Mouse (Mus musculus): ENCODE data around the gene Plvap. TPM values are rescaled to one million over a fixed set of nuclear protein-coding genes. Genes with fewer than 3 reads are reported as not detected.
"Not testable (repeated sequence)": the region's sequence is repeated elsewhere in the genome, so short reads cannot be mapped to it uniquely, and the experiment has no call there.

Gene Plvap
- total and polyA plus RNA-seq, 2 experiments from 2014 or later = 8.0 to 15.3 TPM

DNA sequence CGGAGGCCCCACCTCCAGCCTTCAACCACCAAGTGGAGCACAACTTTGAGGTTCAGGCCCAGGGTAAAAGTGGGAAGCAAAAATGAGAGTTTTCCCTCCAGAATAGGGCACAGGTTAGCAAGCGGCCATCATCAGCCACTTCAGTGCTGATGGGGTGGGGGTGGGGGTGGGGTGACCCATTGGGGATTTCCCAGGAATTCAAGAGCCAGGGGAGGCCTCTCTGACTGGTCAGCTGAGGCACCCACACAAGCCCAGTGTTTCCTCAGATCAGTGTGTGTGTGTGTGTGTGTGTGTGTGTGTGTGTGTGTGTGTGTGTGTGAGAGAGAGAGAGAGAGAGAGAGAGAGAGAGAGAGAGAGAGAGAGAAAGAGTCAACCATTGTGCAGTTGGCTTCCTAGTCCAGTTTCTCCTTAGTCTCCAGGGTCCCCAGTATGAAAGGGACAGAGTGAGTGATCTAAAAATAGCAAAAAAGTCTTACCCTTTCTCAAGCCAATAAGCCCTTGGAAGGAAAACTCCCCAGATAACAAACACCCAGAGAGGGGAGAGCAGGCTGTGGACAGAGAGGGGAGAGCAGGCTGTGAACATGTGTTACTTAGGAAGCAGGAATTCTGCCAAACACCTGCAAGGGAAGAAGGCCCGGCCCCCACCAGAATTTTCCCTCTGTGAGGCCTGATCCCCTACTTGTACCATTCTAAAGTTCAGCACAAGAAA is 15.8 kb upstream of the Plvap start:
- ATAC-seq (no peak), DNase-seq (ENCODE audit: low spot score) (no peak)
- no peaks in the 10 kb centered on the region for H3K9me3 ChIP-seq (ENCODE audit: low read length)
- WGBS = 56% methylated on average over 3 of the region's 3 CpGs
- H3K4me2 ChIP-seq (ENCODE audit: low read depth, low read length) = no peak overlapping the region
- H3K9ac ChIP-seq (replicated peaks; ENCODE audit: low read length) = no peak overlapping the region
- H3K36me3 ChIP-seq (ENCODE audit: insufficient read depth, low read length) = no peaks in the 10 kb centered on the region
- peaks cover 22% of the 10 kb centered on the region for H3K27me3 ChIP-seq (ENCODE audit: insufficient read depth, low read length)
- no peaks in the 10 kb centered on the region for H3K4me1 ChIP-seq (ENCODE audit: insufficient read depth, low read length)
- TF ChIP-seq CTCF (IDR thresholded peaks at IDR 0.05; ENCODE audit: low read depth) = no peak
- peak overlapping the region; percentile 32; the same call in 1 of the 2 replicates for H3K27ac ChIP-seq
- no peak overlapping the region for H3K4me3 ChIP-seq (ENCODE audit: low read length)

DNA sequence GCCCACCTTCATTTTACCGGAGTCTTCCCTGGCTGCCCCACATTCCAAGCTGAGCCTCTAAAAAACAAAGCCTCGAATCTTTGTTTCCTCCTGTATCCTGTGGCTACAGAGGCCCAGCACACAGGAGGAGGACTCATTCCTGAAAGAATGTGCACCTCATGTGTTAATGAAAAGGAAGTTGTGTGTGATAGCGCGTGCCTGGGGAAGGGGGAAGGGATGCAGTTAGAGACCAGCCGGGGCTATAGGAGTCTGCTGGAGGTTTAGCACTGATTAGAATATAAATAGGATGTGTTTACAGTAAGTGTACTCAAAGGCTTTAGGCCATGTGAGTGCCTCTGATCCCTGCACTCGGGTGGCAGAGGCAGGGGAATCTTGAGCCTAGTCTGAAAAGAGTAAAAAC is 14.7 kb upstream of the Plvap start:
- DNase-seq (ENCODE audit: low spot score) (no peak), ATAC-seq (no peak)
- Histone ChIP-seq H3K36me3 (ENCODE audit: insufficient read depth, low read length) (no peaks in the 10 kb centered on the region), H3K4me3 (ENCODE audit: low read length) (no peak overlapping the region), H3K27ac (no peak overlapping the region), H3K27me3 (ENCODE audit: insufficient read depth, low read length) (peaks cover 22% of the 10 kb centered on the region), H3K4me1 (ENCODE audit: insufficient read depth, low read length) (no peaks in the 10 kb centered on the region), H3K9ac (replicated peaks; ENCODE audit: low read length) (no peak overlapping the region), H3K9me3 (ENCODE audit: low read length) (no peaks in the 10 kb centered on the region), H3K4me2 (ENCODE audit: low read depth, low read length) (no peak overlapping the region)
- no peak for TF ChIP-seq CTCF (IDR thresholded peaks at IDR 0.05; ENCODE audit: low read depth)
- 17% methylated on average over 6 of the region's 6 CpGs for WGBS

DNA sequence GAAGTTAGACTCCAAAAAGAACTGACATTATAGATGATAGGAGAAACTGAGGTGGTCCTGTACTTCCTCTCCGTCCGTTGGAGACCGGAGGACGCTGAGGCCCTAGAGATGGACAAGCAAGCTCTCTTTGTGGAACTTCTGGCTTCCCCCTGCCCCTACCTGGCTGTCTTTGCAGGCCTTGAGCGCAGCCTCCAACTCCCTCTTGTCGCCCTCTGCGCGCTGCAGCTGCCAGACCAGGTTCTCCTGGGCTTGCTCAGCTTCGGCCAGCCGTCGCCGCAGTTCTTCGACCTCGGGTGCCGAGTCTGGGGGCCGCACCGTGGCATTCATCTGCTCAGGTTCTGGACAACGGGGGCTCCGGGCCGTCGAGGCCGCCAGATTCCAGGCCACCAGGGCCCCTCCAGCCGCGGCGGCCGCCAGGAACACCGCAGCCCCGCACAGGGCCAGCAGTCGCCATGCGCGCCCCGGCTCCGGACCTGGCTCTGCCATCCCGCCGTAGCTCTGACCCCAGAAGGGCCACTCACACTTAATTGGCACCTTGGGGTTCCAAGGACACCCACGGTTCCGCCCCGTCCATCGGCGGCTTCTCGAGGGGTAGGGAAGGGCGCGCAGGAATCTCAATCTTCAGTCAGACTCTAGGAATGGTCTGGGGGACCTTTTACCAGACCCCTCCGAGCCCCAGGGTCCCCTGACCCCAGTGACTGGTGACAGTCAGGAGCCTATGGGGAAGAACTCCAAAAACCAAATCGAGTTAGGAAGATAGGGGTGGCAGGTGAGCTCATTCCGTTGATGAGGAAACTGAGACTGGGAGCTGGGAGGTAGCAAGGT is 13.9 kb upstream of the Plvap start, which contains the start of gene Ccdc194:
TSS of gene Ccdc194 (minus strand) at position 486 of the 825 bp plus-strand sequence.
- Histone ChIP-seq H3K4me1 (ENCODE audit: insufficient read depth, low read length) (no peaks in the 10 kb centered on the region), H3K9me3 (ENCODE audit: low read length) (no peaks in the 10 kb centered on the region), H3K27me3 (ENCODE audit: insufficient read depth, low read length) (peaks cover 22% of the 10 kb centered on the region), H3K9ac (replicated peaks; ENCODE audit: low read length) (no peak within 1 kb of the TSS), H3K4me3 (ENCODE audit: low read length) (no peak within 1 kb of the TSS), H3K36me3 (ENCODE audit: insufficient read depth, low read length) (no peaks in the 10 kb centered on the region), H3K27ac (no peak within 1 kb of the TSS), H3K4me2 (ENCODE audit: low read depth, low read length) (no peak within 1 kb of the TSS)
- no peak for TF ChIP-seq CTCF (IDR thresholded peaks at IDR 0.05; ENCODE audit: low read depth)
- DNase-seq (ENCODE audit: low spot score) = no peak
- ATAC-seq = no peak
- 9% methylated on average over 46 of the region's 46 CpGs for WGBS

DNA sequence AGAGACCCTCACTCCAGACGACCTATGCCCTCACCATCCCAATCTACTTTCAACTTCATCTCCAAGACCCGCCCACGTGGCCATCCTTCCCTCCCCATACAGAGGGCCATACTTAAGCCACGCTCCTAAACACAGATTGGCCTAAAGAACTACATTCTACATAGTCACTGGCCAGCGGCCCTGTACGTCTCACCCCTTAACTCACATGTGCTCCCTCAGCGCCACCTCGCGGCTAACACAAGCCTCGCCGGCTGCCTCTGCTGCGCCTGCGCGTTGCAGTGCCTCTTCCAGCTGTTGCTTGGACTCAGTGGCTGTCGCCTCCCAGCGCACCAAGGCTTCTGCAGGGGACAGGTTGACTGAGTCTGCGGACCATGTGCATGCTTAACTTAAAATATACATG is 10.1 kb upstream of the Plvap start:
- Histone ChIP-seq H3K9me3 (ENCODE audit: low read length) (no peaks in the 10 kb centered on the region), H3K36me3 (ENCODE audit: insufficient read depth, low read length) (no peaks in the 10 kb centered on the region), H3K4me1 (ENCODE audit: insufficient read depth, low read length) (no peaks in the 10 kb centered on the region), H3K9ac (replicated peaks; ENCODE audit: low read length) (no peak overlapping the region), H3K4me3 (ENCODE audit: low read length) (no peak overlapping the region), H3K27me3 (ENCODE audit: insufficient read depth, low read length) (peaks cover 17% of the 10 kb centered on the region), H3K4me2 (ENCODE audit: low read depth, low read length) (no peak overlapping the region), H3K27ac (no peak overlapping the region)
- ATAC-seq = peak; percentile 95
- WGBS = 5% methylated on average over 17 of the region's 17 CpGs
- DNase-seq (ENCODE audit: low spot score) = peak; percentile 94
- peak; percentile 97 for TF ChIP-seq CTCF (IDR thresholded peaks at IDR 0.05; ENCODE audit: low read depth)

DNA sequence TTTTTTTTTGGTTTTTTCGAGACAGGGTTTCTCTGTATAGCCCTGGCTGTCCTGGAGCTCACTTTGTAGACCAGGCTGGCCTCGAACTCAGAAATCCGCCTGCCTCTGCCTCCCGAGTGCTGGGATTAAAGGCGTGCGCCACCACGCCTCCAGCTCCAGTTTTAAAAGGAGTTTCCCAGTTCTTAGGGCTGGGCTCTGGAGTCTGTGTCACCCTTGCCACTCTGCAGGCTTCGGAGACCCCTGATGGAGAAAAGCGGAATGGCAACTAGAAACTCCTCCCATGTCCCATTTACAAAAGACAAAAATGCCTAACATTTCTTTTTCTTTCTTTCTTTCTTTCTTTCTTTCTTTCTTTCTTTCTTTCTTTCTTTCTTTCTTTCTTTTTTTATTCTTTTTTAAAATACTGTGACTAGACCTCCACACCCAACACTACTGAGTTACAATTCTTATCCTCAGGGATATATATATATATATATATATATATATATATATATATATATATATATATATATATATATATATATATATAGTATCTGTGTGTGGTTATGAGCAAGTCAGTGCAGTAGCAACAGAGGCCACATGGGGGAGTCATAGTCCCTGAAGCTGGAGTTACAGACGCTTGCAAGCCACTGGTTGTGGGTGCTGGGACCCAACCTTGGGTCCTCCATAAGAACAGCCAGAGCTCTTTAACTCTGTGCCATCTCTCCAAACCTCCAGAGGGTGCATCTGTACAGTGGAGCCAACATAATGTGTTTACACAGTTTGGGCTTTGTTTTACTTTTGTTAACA is 7.7 kb upstream of the Plvap start:
- H3K9ac ChIP-seq (replicated peaks; ENCODE audit: low read length); H3K4me2 ChIP-seq (ENCODE audit: low read depth, low read length); H3K4me1 ChIP-seq (ENCODE audit: insufficient read depth, low read length); H3K4me3 ChIP-seq (ENCODE audit: low read length); H3K9me3 ChIP-seq (ENCODE audit: low read length); H3K27ac ChIP-seq; H3K36me3 ChIP-seq (ENCODE audit: insufficient read depth, low read length); H3K27me3 ChIP-seq (ENCODE audit: insufficient read depth, low read length); ATAC-seq: not testable (repeated sequence)
- TF ChIP-seq CTCF (IDR thresholded peaks at IDR 0.05; ENCODE audit: low read depth) = peak; percentile 70
- WGBS = 44% methylated on average over 9 of the region's 10 CpGs
- DNase-seq (ENCODE audit: low spot score) = peak; percentile 82

DNA sequence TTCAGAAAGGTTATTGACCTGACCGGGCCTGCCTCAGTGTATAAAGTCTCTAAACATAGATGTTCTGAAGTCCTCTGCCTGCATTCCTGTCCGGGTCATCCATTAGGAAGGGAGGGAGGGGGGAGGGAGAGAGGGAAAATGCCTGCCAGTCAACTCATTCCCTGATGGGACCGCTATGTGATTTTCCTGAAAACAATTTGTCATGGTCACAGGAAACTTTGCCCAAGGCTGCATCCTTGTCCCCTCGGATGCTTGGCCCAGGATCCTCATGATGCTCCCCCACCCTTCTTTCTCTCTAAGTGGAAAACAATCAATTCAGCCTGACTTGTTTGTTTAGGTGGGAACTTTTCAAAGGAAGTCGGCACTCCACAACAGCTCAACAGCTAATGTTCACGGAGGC is 5.2 kb upstream of the Plvap start:
- Histone ChIP-seq H3K4me1 (ENCODE audit: insufficient read depth, low read length) (no peaks in the 10 kb centered on the region), H3K36me3 (ENCODE audit: insufficient read depth, low read length) (no peaks in the 10 kb centered on the region), H3K27ac (no peak overlapping the region), H3K9me3 (ENCODE audit: low read length) (no peaks in the 10 kb centered on the region), H3K4me3 (ENCODE audit: low read length) (no peak overlapping the region), H3K27me3 (ENCODE audit: insufficient read depth, low read length) (no peaks in the 10 kb centered on the region), H3K4me2 (ENCODE audit: low read depth, low read length) (no peak overlapping the region), H3K9ac (replicated peaks; ENCODE audit: low read length) (no peak overlapping the region)
- ATAC-seq (no peak), DNase-seq (ENCODE audit: low spot score) (no peak)
- 9% methylated on average over 6 of the region's 6 CpGs for WGBS
- TF ChIP-seq CTCF (IDR thresholded peaks at IDR 0.05; ENCODE audit: low read depth) = no peak
